Mouse (Mus musculus): ENCODE data around the gene Dpysl5. TPM values are rescaled to one million over a fixed set of nuclear protein-coding genes. Genes with fewer than 3 reads are reported as not detected.

Dpysl5 gene
- polyA plus RNA-seq, 1 experiment from 2014 or later = 91.8 TPM

GRCm38 (mm10) chr5:30825166-30825565 lies 113.8 kb downstream of the Dpysl5 start:
- no peak overlapping the region for H3K4me3 ChIP-seq (ENCODE audit: low read depth, low read length)
- WGBS = 64% methylated on average over 10 of the region's 10 CpGs
- no peak for ATAC-seq (replicated peaks; ENCODE audit: low FRiP score)
- no peaks in the 10 kb centered on the region for H3K27me3 ChIP-seq (ENCODE audit: control insufficient read depth, insufficient read depth, low read length)
- no peaks in the 10 kb centered on the region for H3K36me3 ChIP-seq (ENCODE audit: control insufficient read depth, insufficient read depth, low read length)
- no peaks in the 10 kb centered on the region for H3K9me3 ChIP-seq (ENCODE audit: control insufficient read depth, low read length)
- peaks cover 10% of the 10 kb centered on the region; the same call in 1 of the 2 replicates for H3K4me1 ChIP-seq (replicated peaks; ENCODE audit: control insufficient read depth, insufficient read depth, low read length)
- DNase-seq (ENCODE audit: low spot score) = no peak
- no peak overlapping the region for H3K9ac ChIP-seq (ENCODE audit: low read length)
- H3K27ac ChIP-seq (ENCODE audit: low read depth, low read length) = no peak overlapping the region
- no peak overlapping the region for H3K4me2 ChIP-seq (ENCODE audit: low read depth, low read length, severe bottlenecking)

GRCm38 (mm10) chr5:30825821-30826220 lies 114.5 kb downstream of the Dpysl5 start:
- Histone ChIP-seq H3K27me3 (ENCODE audit: control insufficient read depth, insufficient read depth, low read length) (no peaks in the 10 kb centered on the region), H3K4me3 (ENCODE audit: low read depth, low read length) (no peak overlapping the region), H3K9me3 (ENCODE audit: control insufficient read depth, low read length) (no peaks in the 10 kb centered on the region), H3K27ac (ENCODE audit: low read depth, low read length) (no peak overlapping the region), H3K4me2 (ENCODE audit: low read depth, low read length, severe bottlenecking) (no peak overlapping the region), H3K36me3 (ENCODE audit: control insufficient read depth, insufficient read depth, low read length) (no peaks in the 10 kb centered on the region), H3K4me1 (replicated peaks; ENCODE audit: control insufficient read depth, insufficient read depth, low read length) (peaks cover 10% of the 10 kb centered on the region; the same call in 1 of the 2 replicates), H3K9ac (ENCODE audit: low read length) (no peak overlapping the region)
- ATAC-seq (replicated peaks; ENCODE audit: low FRiP score) = no peak
- WGBS = 81% methylated on average over 6 of the region's 6 CpGs
- no peak for DNase-seq (ENCODE audit: low spot score)

- no peaks in the 10 kb centered on the region for H3K4me1 ChIP-seq (replicated peaks; ENCODE audit: control insufficient read depth, insufficient read depth, low read length)
- H3K4me2 ChIP-seq (ENCODE audit: low read depth, low read length, severe bottlenecking) = no peak overlapping the region
- H3K9me3 ChIP-seq (ENCODE audit: control insufficient read depth, low read length) = no peaks in the 10 kb centered on the region; the same call in 1 of the 2 replicates
- no peaks in the 10 kb centered on the region for H3K27me3 ChIP-seq (ENCODE audit: control insufficient read depth, insufficient read depth, low read length)
- H3K9ac ChIP-seq (ENCODE audit: low read length) = no peak overlapping the region
- no peaks in the 10 kb centered on the region; the same call in 1 of the 2 replicates for H3K36me3 ChIP-seq (ENCODE audit: control insufficient read depth, insufficient read depth, low read length)
- 80% methylated on average over 3 of the region's 3 CpGs for WGBS
- H3K4me3 ChIP-seq (ENCODE audit: low read depth, low read length) = no peak overlapping the region
- ATAC-seq (replicated peaks; ENCODE audit: low FRiP score) (no peak), DNase-seq (ENCODE audit: low spot score) (no peak)
- H3K27ac ChIP-seq (ENCODE audit: low read depth, low read length) = no peak overlapping the region
These were observed 122.1 kb downstream of the Dpysl5 start for GRCm38 (mm10) chr5:30833416-30833815.

GRCm38 (mm10) chr5:30839731-30840130 lies 128.4 kb downstream of the Dpysl5 start:
- 86% methylated on average over 2 of the region's 2 CpGs for WGBS
- DNase-seq (ENCODE audit: low spot score) = no peak
- no peak for ATAC-seq (replicated peaks; ENCODE audit: low FRiP score)
- no peaks in the 10 kb centered on the region for H3K4me1 ChIP-seq (replicated peaks; ENCODE audit: control insufficient read depth, insufficient read depth, low read length)
- no peaks in the 10 kb centered on the region; the same call in 1 of the 2 replicates for H3K9me3 ChIP-seq (ENCODE audit: control insufficient read depth, low read length)
- H3K9ac ChIP-seq (ENCODE audit: low read length) = no peak overlapping the region
- no peaks in the 10 kb centered on the region for H3K27me3 ChIP-seq (ENCODE audit: control insufficient read depth, insufficient read depth, low read length)
- H3K4me2 ChIP-seq (ENCODE audit: low read depth, low read length, severe bottlenecking) = no peak overlapping the region
- no peaks in the 10 kb centered on the region; the same call in 1 of the 2 replicates for H3K36me3 ChIP-seq (ENCODE audit: control insufficient read depth, insufficient read depth, low read length)
- no peak overlapping the region for H3K4me3 ChIP-seq (ENCODE audit: low read depth, low read length)
- no peak overlapping the region for H3K27ac ChIP-seq (ENCODE audit: low read depth, low read length)

- ATAC-seq (replicated peaks; ENCODE audit: low FRiP score) (no peak), DNase-seq (ENCODE audit: low spot score) (no peak)
- H3K4me2 ChIP-seq (ENCODE audit: low read depth, low read length, severe bottlenecking) = no peak overlapping the region
These were observed 130.5 kb downstream of the Dpysl5 start for GRCm38 (mm10) chr5:30841896-30842295.

More at GRCm38 (mm10) chr5:30841896-30842295, 130.5 kb downstream of the Dpysl5 start:
- no peaks in the 10 kb centered on the region for H3K27me3 ChIP-seq (ENCODE audit: control insufficient read depth, insufficient read depth, low read length)
- no peak overlapping the region for H3K27ac ChIP-seq (ENCODE audit: low read depth, low read length)
- H3K9ac ChIP-seq (ENCODE audit: low read length) = no peak overlapping the region
- H3K4me3 ChIP-seq (ENCODE audit: low read depth, low read length) = no peak overlapping the region
- 48% methylated on average over 3 of the region's 3 CpGs for WGBS
- H3K9me3 ChIP-seq (ENCODE audit: control insufficient read depth, low read length) = no peaks in the 10 kb centered on the region; the same call in 1 of the 2 replicates
- no peaks in the 10 kb centered on the region; the same call in 1 of the 2 replicates for H3K36me3 ChIP-seq (ENCODE audit: control insufficient read depth, insufficient read depth, low read length)
- no peaks in the 10 kb centered on the region for H3K4me1 ChIP-seq (replicated peaks; ENCODE audit: control insufficient read depth, insufficient read depth, low read length)

Other genes starting within 250 kb of the Dpysl5 start
- 0.09 and 0.13 TPM in 2 replicates for gene Otof, start 249.6 kb upstream of the Dpysl5 start, polyA plus RNA-seq (2014; fragmentation: Nextera tagmentation; extraction: Ambion mirVana)
- not detected in 2 replicates for gene 1700001C02Rik, start 245.5 kb upstream of the Dpysl5 start, polyA plus RNA-seq (2014; fragmentation: Nextera tagmentation; extraction: Ambion mirVana)
- gene Cib4, start 165.7 kb upstream of the Dpysl5 start, polyA plus RNA-seq (2014; fragmentation: Nextera tagmentation; extraction: Ambion mirVana) = not detected in 2 replicates
- gene Kcnk3, start 123.4 kb upstream of the Dpysl5 start, polyA plus RNA-seq (2014; fragmentation: Nextera tagmentation; extraction: Ambion mirVana) = 0.20 and 0.24 TPM in 2 replicates
- 24.1 and 28.3 TPM in 2 replicates for gene Slc35f6, start 63.6 kb upstream of the Dpysl5 start, polyA plus RNA-seq (2014; fragmentation: Nextera tagmentation; extraction: Ambion mirVana)
- 439 and 447 TPM in 2 replicates for gene Cenpa, start 44.8 kb upstream of the Dpysl5 start, polyA plus RNA-seq (2014; fragmentation: Nextera tagmentation; extraction: Ambion mirVana)
- 37.5 and 39.7 TPM in 2 replicates for gene Mapre3, start 103.1 kb downstream of the Dpysl5 start, polyA plus RNA-seq (2014; fragmentation: Nextera tagmentation; extraction: Ambion mirVana)
- 49.8 and 52.2 TPM in 2 replicates for gene Tmem214, start 156.4 kb downstream of the Dpysl5 start, polyA plus RNA-seq (2014; fragmentation: Nextera tagmentation; extraction: Ambion mirVana)
- gene Agbl5, start 177.1 kb downstream of the Dpysl5 start, polyA plus RNA-seq (2014; fragmentation: Nextera tagmentation; extraction: Ambion mirVana) = 34.5 and 37.3 TPM in 2 replicates
- gene Ost4, start 196.2 kb downstream of the Dpysl5 start, polyA plus RNA-seq (2014; fragmentation: Nextera tagmentation; extraction: Ambion mirVana) = 339 and 356 TPM in 2 replicates
- gene Emilin1, start 201.8 kb downstream of the Dpysl5 start, polyA plus RNA-seq (2014; fragmentation: Nextera tagmentation; extraction: Ambion mirVana) = 44.6 and 44.7 TPM in 2 replicates
- gene Khk, start 209.9 kb downstream of the Dpysl5 start, polyA plus RNA-seq (2014; fragmentation: Nextera tagmentation; extraction: Ambion mirVana) = 6.9 and 7.1 TPM in 2 replicates
- 6.4 and 6.8 TPM in 2 replicates for gene Cgref1, start 234.0 kb downstream of the Dpysl5 start, polyA plus RNA-seq (2014; fragmentation: Nextera tagmentation; extraction: Ambion mirVana)
- gene Preb, start 248.8 kb downstream of the Dpysl5 start, polyA plus RNA-seq (2014; fragmentation: Nextera tagmentation; extraction: Ambion mirVana) = 106 and 114 TPM in 2 replicates